Mouse (Mus musculus): ENCODE results near the gene Becn1. TPM values are rescaled to one million over a fixed set of nuclear protein-coding genes. Genes with fewer than 3 reads are reported as not detected.

Becn1 gene
- total and polyA plus RNA-seq, 3 experiments = 122 to 167 TPM; not detected in 1

DNA sequence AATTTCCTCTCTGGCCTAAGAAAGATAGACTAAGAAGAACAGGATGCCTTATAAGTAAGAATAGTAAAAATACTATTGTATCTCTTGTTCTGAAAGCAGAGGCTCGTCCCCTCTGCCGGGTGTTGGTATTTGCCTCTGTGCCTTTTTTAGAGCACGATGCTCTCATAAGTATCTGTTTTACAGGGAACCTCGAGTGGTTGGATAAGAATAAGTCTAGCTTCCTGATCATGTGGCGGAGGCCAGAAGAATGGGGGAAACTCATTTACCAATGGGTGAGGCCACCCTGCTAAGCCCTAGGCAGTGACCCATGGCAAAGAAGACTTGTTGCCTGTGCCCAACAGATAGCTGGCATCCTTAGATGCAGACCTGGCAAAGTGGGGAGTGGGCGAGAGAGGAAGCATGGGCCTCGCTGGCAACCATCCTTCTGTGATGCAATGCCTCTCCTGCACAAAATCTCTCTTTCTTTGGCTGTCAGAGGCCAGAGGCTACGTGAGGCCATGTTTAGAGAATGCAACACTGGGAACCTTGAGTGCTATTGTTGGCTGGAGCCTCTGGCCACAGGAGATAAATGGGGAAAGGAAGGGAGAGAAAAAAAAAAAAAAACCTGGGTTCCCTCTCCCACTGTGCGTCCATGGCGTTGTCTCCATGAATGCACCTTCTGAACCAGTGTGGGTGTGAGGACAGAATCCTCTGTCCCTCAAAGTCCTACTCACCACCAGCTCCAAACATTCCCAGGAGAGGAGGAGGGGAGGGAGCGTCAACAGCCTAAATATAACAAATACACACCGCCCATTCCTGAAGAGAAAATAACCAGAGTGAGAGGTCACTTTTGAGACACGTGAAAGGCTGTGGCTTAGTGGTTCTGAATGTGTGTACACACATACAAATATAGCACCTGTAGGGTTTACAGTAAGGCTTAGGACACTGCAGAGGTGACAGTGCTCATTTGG lies 46.0 kb downstream of the Becn1 start:
- DNase-seq (ENCODE audit: low read depth, low spot score) = no peak
- TF ChIP-seq MYC (IDR thresholded peaks at IDR 0.05; ENCODE audit: low read depth, low read length) = no peak
- no peak for TF ChIP-seq HCFC1 (IDR thresholded peaks at IDR 0.05; ENCODE audit: low read depth, low read length)
- no peak for TF ChIP-seq MAFK (IDR thresholded peaks at IDR 0.05; ENCODE audit: borderline replicate concordance, low read depth, low read length)
- TF ChIP-seq GATA1 (IDR thresholded peaks at IDR 0.05; ENCODE audit: low read depth, low read length) = no peak
- TF ChIP-seq BHLHE40 (IDR thresholded peaks at IDR 0.05; ENCODE audit: borderline replicate concordance, low read depth, low read length) = no peak
- TF ChIP-seq ETS1 (IDR thresholded peaks at IDR 0.05; ENCODE audit: low read depth, low read length) = no peak
- no peak for TF ChIP-seq MEF2A (IDR thresholded peaks at IDR 0.05; ENCODE audit: extremely low read depth, insufficient replicate concordance, low read depth, low read length, poor library complexity, severe bottlenecking)
- TF ChIP-seq MYB (IDR thresholded peaks at IDR 0.05; ENCODE audit: low read depth, low read length) = no peak
- no peak for TF ChIP-seq MAX (IDR thresholded peaks at IDR 0.05; ENCODE audit: low read length)
- no peak for TF ChIP-seq CHD2 (IDR thresholded peaks at IDR 0.05; ENCODE audit: low read length)
- no peak for TF ChIP-seq TCF12 (IDR thresholded peaks at IDR 0.05; ENCODE audit: low read depth, low read length)
- TF ChIP-seq USF2 (IDR thresholded peaks at IDR 0.05; ENCODE audit: borderline replicate concordance in 1 of 2, insufficient read depth in 1 of 2, low read depth in 1 of 2, low read length in 2 of 2) = no peak
- TF ChIP-seq ZKSCAN1 (IDR thresholded peaks at IDR 0.05; ENCODE audit: low read depth, low read length) = no peak
- no peak for TF ChIP-seq GABPA (IDR thresholded peaks at IDR 0.05; ENCODE audit: low read depth, low read length)
- TF ChIP-seq EP300 (IDR thresholded peaks at IDR 0.05; ENCODE audit: low read depth in 1 of 2, low read length in 2 of 2) = no peak
- no peak for TF ChIP-seq MAZ (IDR thresholded peaks at IDR 0.05; ENCODE audit: low read depth, low read length)
- no peak for TF ChIP-seq CTCF (IDR thresholded peaks at IDR 0.05 in 2 of 3, conservative IDR thresholded peaks at IDR 0.05 in 1 of 3; ENCODE audit: control insufficient read depth in 1 of 3, insufficient read depth in 1 of 3, low read depth in 2 of 3, low read length in 3 of 3, poor library complexity in 1 of 3, severe bottlenecking in 1 of 3)
- H3K36me3 ChIP-seq (ENCODE audit: control insufficient read depth in 1 of 2, insufficient read depth in 2 of 2, low read length in 2 of 2) = peaks cover 0 to 18% of the 10 kb centered on the region in 2 experiments; a peak in 2 of 4 replicates
- H3K9ac ChIP-seq (ENCODE audit: control insufficient read depth, low read depth, low read length, poor library complexity, severe bottlenecking) = no peak overlapping the region
- no peaks in the 10 kb centered on the region for H3K27me3 ChIP-seq (ENCODE audit: control insufficient read depth in 1 of 2, insufficient read depth in 2 of 2, low read length in 2 of 2)
- H3K4me3 ChIP-seq (ENCODE audit: control insufficient read depth in 1 of 2, insufficient read depth in 1 of 2, low read depth in 2 of 2, low read length in 2 of 2) = no peak overlapping the region
- peaks cover 3 to 23% of the 10 kb centered on the region in 2 experiments; a peak in 3 of 4 replicates for H3K4me1 ChIP-seq (ENCODE audit: control insufficient read depth in 1 of 2, insufficient read depth in 2 of 2, low read length in 2 of 2)
- H3K27ac ChIP-seq (ENCODE audit: control insufficient read depth, low read depth, low read length) = no peak overlapping the region
- peaks cover 9% of the 10 kb centered on the region for H3K79me2 ChIP-seq (ENCODE audit: control insufficient read depth, insufficient read depth, low read length, poor library complexity)
- H3K9me3 ChIP-seq (replicated peaks; ENCODE audit: insufficient read depth, low read length) = no peaks in the 10 kb centered on the region
